ENCODE assay signal across 8 mouse cellular contexts in the genomic region with DNA sequence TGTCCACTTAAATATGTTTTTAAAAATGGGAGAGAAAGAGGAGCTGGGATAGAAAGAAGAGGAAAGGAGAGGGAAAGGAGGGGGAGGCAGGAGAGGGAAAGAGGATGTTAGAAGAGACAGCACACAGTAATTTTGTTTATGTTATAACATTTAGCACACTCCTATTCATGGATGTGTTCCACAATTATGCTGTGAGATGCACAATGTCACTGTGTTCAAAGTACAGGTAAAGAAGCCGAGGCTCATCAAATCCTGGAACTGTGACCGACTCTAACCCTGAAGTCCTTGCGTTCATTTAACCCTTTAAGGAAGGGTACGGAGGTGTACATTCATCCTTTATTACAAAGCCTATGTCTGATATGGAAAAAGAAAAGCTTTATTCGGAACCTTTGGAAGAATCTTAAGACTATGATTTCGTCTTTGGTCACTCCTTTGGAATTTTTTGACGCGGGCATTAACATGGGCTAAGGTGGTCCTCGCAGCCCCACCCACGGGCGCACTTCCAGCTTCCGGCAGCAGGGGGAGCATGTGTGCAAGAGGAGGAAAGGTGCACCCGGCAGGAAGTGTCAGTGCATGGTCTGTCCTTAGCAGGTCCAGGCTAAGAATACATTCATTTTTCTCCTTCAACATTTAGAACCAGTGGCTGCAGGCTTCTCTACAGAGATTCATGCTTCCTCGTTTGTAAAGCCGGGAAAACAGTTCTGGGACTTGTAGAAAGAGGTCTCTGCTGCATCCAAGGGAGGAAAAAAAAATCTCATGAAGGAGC.
A peak's percentile ranks its signal among the peaks of the same experiment; 100 is the strongest.
DNase-seq lines count a peak whose midpoint lies in the region; ATAC-seq and TF ChIP-seq lines count a peak whose summit lies in the region.

No protein-coding gene starts in this region.

- TF ChIP-seq RAD21 in MEL (IDR thresholded peaks at IDR 0.05; ENCODE audit: low read depth, low read length): peak; percentile 90

- no peaks in the 10 kb centered on the region for H3K9me3 ChIP-seq in MEL (replicated peaks; ENCODE audit: insufficient read depth, low read length)
- no peaks in the 10 kb centered on the region for H3K9me3 ChIP-seq in lung, postnatal 0 days (ENCODE audit: low read length)

- H3K4me3 ChIP-seq in MEL (ENCODE audit: control insufficient read depth in 1 of 2, insufficient read depth in 1 of 2, low read depth in 2 of 2, low read length in 2 of 2): peak overlapping the region; percentile 78 to 97
- H3K4me3 ChIP-seq in cerebellum, adult 2 months (replicated peaks; ENCODE audit: insufficient read depth, low read depth, low read length): no peak overlapping the region
- H3K4me3 ChIP-seq in lung, postnatal 0 days (ENCODE audit: low read depth, low read length): peak overlapping the region; percentile 31

- 3% methylated on average over 15 of the region's 15 CpGs for WGBS in cerebellum, adult 2 months
- 3% methylated on average over 15 of the region's 15 CpGs for WGBS in lung, postnatal 0 days

- H3K9ac ChIP-seq in MEL (ENCODE audit: control insufficient read depth, low read depth, low read length, poor library complexity, severe bottlenecking): peak overlapping the region; percentile 93
- no peak overlapping the region for H3K9ac ChIP-seq in lung, postnatal 0 days (replicated peaks; ENCODE audit: low read depth)

- peak; percentile 80 to 81 for ATAC-seq in hematopoietic stem cell, adult 5-6 weeks (replicated peaks in 1 of 2; ENCODE audit: insufficient read depth in 1 of 2, low FRiP score in 2 of 2, low TSS enrichment in 1 of 2, low read depth in 1 of 2, poor library complexity in 2 of 2, severe bottlenecking in 2 of 2)
- ATAC-seq in lung, postnatal 0 days: peak; percentile 52

- DNase-seq in MEL (ENCODE audit: low read depth, low spot score): peak; percentile 87
- peak; percentile 56 to 76 for DNase-seq in cerebellum, adult 2 months
- DNase-seq in forelimb bud, embryonic 11.5 days (ENCODE audit: low read depth, low spot score): peak; percentile 81
- peak; percentile 61 for DNase-seq in layer of hippocampus, adult 9-11 months
- DNase-seq in lung, postnatal 0 days (ENCODE audit: low spot score): peak; percentile 85
- peak; percentile 89 for DNase-seq in ovary, postnatal 14 days (ENCODE audit: low spot score)
- peak; percentile 97 for DNase-seq in thymus, postnatal 14 days

- peak overlapping the region; percentile 61 for H3K4me2 ChIP-seq in lung, postnatal 0 days (replicated peaks; ENCODE audit: low read depth, low read length)

- peaks cover 2 to 20% of the 10 kb centered on the region in 2 experiments for H3K4me1 ChIP-seq in MEL (ENCODE audit: control insufficient read depth in 1 of 2, insufficient read depth in 2 of 2, low read length in 2 of 2)
- peaks cover 3% of the 10 kb centered on the region; the same call in 1 of the 2 replicates for H3K4me1 ChIP-seq in cerebellum, adult 2 months (ENCODE audit: control insufficient read depth, insufficient read depth, low read length)
- H3K4me1 ChIP-seq in lung, postnatal 0 days (ENCODE audit: insufficient read depth, low read depth, low read length): peaks cover 17% of the 10 kb centered on the region; the same call in 1 of the 2 replicates

- peaks cover 0 to 13% of the 10 kb centered on the region in 2 experiments; a peak in 2 of 4 replicates for H3K36me3 ChIP-seq in MEL (ENCODE audit: control insufficient read depth in 1 of 2, insufficient read depth in 2 of 2, low read length in 2 of 2)
- no peaks in the 10 kb centered on the region for H3K36me3 ChIP-seq in lung, postnatal 0 days (ENCODE audit: insufficient read depth, low read length)

- TF ChIP-seq EP300 in MEL (IDR thresholded peaks at IDR 0.05; ENCODE audit: low read depth in 1 of 2, low read length in 2 of 2): no peak
- TF ChIP-seq EP300 in lung, postnatal 0 days (IDR thresholded peaks at IDR 0.05): no peak

- no peak for TF ChIP-seq POLR2A in MEL (IDR thresholded peaks at IDR 0.05; ENCODE audit: control insufficient read depth in 1 of 2, insufficient read depth in 1 of 2, low read depth in 1 of 2, low read length in 2 of 2, poor library complexity in 1 of 2)
- TF ChIP-seq POLR2A in cerebellum, adult 2 months (IDR thresholded peaks at IDR 0.05; ENCODE audit: borderline replicate concordance, insufficient read depth, low read length): no peak

- TF ChIP-seq CTCF in MEL (IDR thresholded peaks at IDR 0.05 in 2 of 3, conservative IDR thresholded peaks at IDR 0.05 in 1 of 3; ENCODE audit: control insufficient read depth in 1 of 3, insufficient read depth in 1 of 3, low read depth in 2 of 3, low read length in 3 of 3, poor library complexity in 1 of 3, severe bottlenecking in 1 of 3): peak; percentile 92 to 98 (median 93)
- TF ChIP-seq CTCF in cerebellum, adult 2 months (IDR thresholded peaks at IDR 0.05; ENCODE audit: borderline replicate concordance, insufficient read depth, low read depth, low read length): peak; percentile 92
- peak; percentile 98 for TF ChIP-seq CTCF in lung, postnatal 0 days (IDR thresholded peaks at IDR 0.05)

- peaks cover 2% of the 10 kb centered on the region; the same call in 1 of the 2 replicates for H3K79me2 ChIP-seq in MEL (ENCODE audit: control insufficient read depth, insufficient read depth, low read length, poor library complexity)

- H3K27ac ChIP-seq in MEL (ENCODE audit: control insufficient read depth, low read depth, low read length): peak overlapping the region; percentile 100
- H3K27ac ChIP-seq in cerebellum, adult 2 months (ENCODE audit: insufficient read depth, low read length): no peak overlapping the region
- H3K27ac ChIP-seq in lung, postnatal 0 days (ENCODE audit: low read length): peak overlapping the region; percentile 68

- no peaks in the 10 kb centered on the region for H3K27me3 ChIP-seq in MEL (ENCODE audit: control insufficient read depth in 1 of 2, insufficient read depth in 2 of 2, low read length in 2 of 2)
- H3K27me3 ChIP-seq in cerebellum, adult 2 months (ENCODE audit: control insufficient read depth, insufficient read depth, low read length): no peaks in the 10 kb centered on the region
- H3K27me3 ChIP-seq in lung, postnatal 0 days (replicated peaks; ENCODE audit: insufficient read depth, low read length): no peaks in the 10 kb centered on the region

TF ChIP-seq in MEL, 35 proteins besides CTCF, POLR2A, EP300 and RAD21 (continues in another document):
- TF ChIP-seq POLR2AphosphoS2 (IDR thresholded peaks at IDR 0.05; ENCODE audit: low read length) (no peak), NRF1 (IDR thresholded peaks at IDR 0.05; ENCODE audit: insufficient read depth, low read depth, low read length, poor library complexity, severe bottlenecking) (no peak), MXI1 (IDR thresholded peaks at IDR 0.05; ENCODE audit: low read depth, low read length) (peak; percentile 55; the same call in 1 of the 2 replicates), CHD1 (IDR thresholded peaks at IDR 0.05; ENCODE audit: low read depth, low read length) (peak; percentile 52; the same call in 1 of the 2 replicates), ETS1 (IDR thresholded peaks at IDR 0.05; ENCODE audit: low read depth, low read length) (no peak), ZNF384 (IDR thresholded peaks at IDR 0.05; ENCODE audit: low read depth, low read length) (peak; percentile 68), MAX (IDR thresholded peaks at IDR 0.05; ENCODE audit: low read length) (no peak), BHLHE40 (IDR thresholded peaks at IDR 0.05; ENCODE audit: borderline replicate concordance, low read depth, low read length) (no peak), USF1 (IDR thresholded peaks at IDR 0.05; ENCODE audit: low read depth, low read length) (no peak), MYC (IDR thresholded peaks at IDR 0.05; ENCODE audit: low read depth, low read length) (0 out of 2 replicates have a peak, but pooled peaks have one; percentile 59), SMC3 (IDR thresholded peaks at IDR 0.05; ENCODE audit: low read depth, low read length) (peak; percentile 98), TAL1 (IDR thresholded peaks at IDR 0.05; ENCODE audit: low read length) (no peak), NELFE (IDR thresholded peaks at IDR 0.05; ENCODE audit: low read depth, low read length) (no peak), TCF12 (IDR thresholded peaks at IDR 0.05; ENCODE audit: low read depth, low read length) (peak; percentile 28; the same call in 1 of the 2 replicates), MAFK (IDR thresholded peaks at IDR 0.05; ENCODE audit: borderline replicate concordance, low read depth, low read length) (no peak), MAZ (IDR thresholded peaks at IDR 0.05; ENCODE audit: low read depth, low read length) (peak; percentile 79; the same call in 1 of the 2 replicates), SIN3A (IDR thresholded peaks at IDR 0.05; ENCODE audit: low read length) (peak; percentile 35; the same call in 1 of the 2 replicates), KAT2A (conservative IDR thresholded peaks at IDR 0.05; ENCODE audit: low read depth, low read length) (no peak), ZMIZ1 (IDR thresholded peaks at IDR 0.05; ENCODE audit: low read depth, low read length) (no peak), ELF1 (IDR thresholded peaks at IDR 0.05; ENCODE audit: low read depth, low read length) (peak; percentile 74), POLR2AphosphoS5 (IDR thresholded peaks at IDR 0.05; ENCODE audit: borderline replicate concordance, low read depth, low read length) (no peak), CHD2 (IDR thresholded peaks at IDR 0.05; ENCODE audit: low read length) (no peak), GABPA (IDR thresholded peaks at IDR 0.05; ENCODE audit: low read depth, low read length) (no peak), GATA1 (IDR thresholded peaks at IDR 0.05; ENCODE audit: low read depth, low read length) (0 out of 2 replicates have a peak, but pooled peaks have one; percentile 1), ZC3H11A (IDR thresholded peaks at IDR 0.05; ENCODE audit: low read depth, low read length) (peak; percentile 95), USF2 (IDR thresholded peaks at IDR 0.05; ENCODE audit: borderline replicate concordance in 1 of 2, insufficient read depth in 1 of 2, low read depth in 1 of 2, low read length in 2 of 2) (no peak), UBTF (IDR thresholded peaks at IDR 0.05; ENCODE audit: borderline replicate concordance, insufficient read depth, low read depth, low read length) (no peak), JUND (IDR thresholded peaks at IDR 0.05; ENCODE audit: low read depth, low read length) (no peak), HCFC1 (IDR thresholded peaks at IDR 0.05; ENCODE audit: low read depth, low read length) (0 out of 2 replicates have a peak, but pooled peaks have one; percentile 36), MEF2A (IDR thresholded peaks at IDR 0.05; ENCODE audit: extremely low read depth, insufficient replicate concordance, low read depth, low read length, poor library complexity, severe bottlenecking) (no peak), TBP (IDR thresholded peaks at IDR 0.05; ENCODE audit: low read depth, low read length) (0 out of 2 replicates have a peak, but pooled peaks have one; percentile 29), ZKSCAN1 (IDR thresholded peaks at IDR 0.05; ENCODE audit: low read depth, low read length) (no peak), E2F4 (IDR thresholded peaks at IDR 0.05; ENCODE audit: borderline replicate concordance, low read depth, low read length) (no peak)
